Mouse (Mus musculus) limb, embryonic 12.5 days (tissue): ENCODE measurements around the gene Lysmd3. TPM values are rescaled to one million over a fixed set of nuclear protein-coding genes. Genes with fewer than 3 reads are reported as not detected.
A peak's percentile ranks its signal among the peaks of the same experiment; 100 is the strongest.

Experiments
- ATAC-seq: fragments of 200-750 bp; cut with Nextera tagmentation; 2 replicates; pipeline ENCODE4 v1.8.0; 2017; ENCODE audit warnings: low read depth, moderate TSS enrichment; ENCODE audit not compliant: insufficient number of reproducible peaks, insufficient read depth, low FRiP score, low TSS enrichment
- H3K27ac ChIP-seq: fragments of 300-500 bp; sonication (generic); 2 replicates; pipeline ENCODE4 v1.5.1; 2016; ENCODE audit warnings: mild to moderate bottlenecking, moderate library complexity
- H3K27me3 ChIP-seq: fragments of 300-500 bp; sonication (generic); 2 replicates; pipeline ENCODE4 v1.6.1; 2016; ENCODE audit warnings: mild to moderate bottlenecking, moderate library complexity
- H3K36me3 ChIP-seq: fragments of 300-500 bp; sonication (generic); 2 replicates; pipeline ENCODE4 v1.6.1; 2016; ENCODE audit warnings: mild to moderate bottlenecking, moderate library complexity
- H3K4me1 ChIP-seq: fragments of 300-500 bp; sonication (generic); replicated peaks from 2 replicates; pipeline ENCODE4 v1.6.1; 2016
- H3K4me2 ChIP-seq: fragments of 300-500 bp; sonication (generic); 2 replicates; pipeline ENCODE4 v1.6.1; 2016; ENCODE audit warnings: mild to moderate bottlenecking, moderate library complexity
- H3K4me3 ChIP-seq: fragments of 300-500 bp; sonication (generic); replicated peaks from 2 replicates; pipeline ENCODE4 v1.5.1; 2016; ENCODE audit warnings: mild to moderate bottlenecking
- H3K9ac ChIP-seq: fragments of 300-500 bp; sonication (generic); replicated peaks from 2 replicates; pipeline ENCODE4 v1.6.1; 2016; ENCODE audit warnings: mild to moderate bottlenecking, moderate library complexity
- H3K9me3 ChIP-seq: fragments of 300-500 bp; sonication (generic); 2 replicates; pipeline ENCODE4 v1.6.1; 2016; ENCODE audit warnings: mild to moderate bottlenecking, moderate library complexity
- WGBS: fragments of 180-500 bp; shearing (Covaris S2); methylation state at CpG from one replicate; pipeline ENCODE4 v1.1.7; 2016; 5-methylcytosine and 5-hydroxymethylcytosine counted together
- polyA plus RNA-seq: library from polyadenylated mRNA; unstranded; fragments of >200 nt; fragmentation: Nextera tagmentation; extraction: Ambion mirVana; gene quantifications from 2 replicates; pipeline ENCODE4 v1.2.1, GENCODE M21; 2016

Lysmd3 gene
- polyA plus RNA-seq, 1 experiment from 2014 or later, result 24.5 TPM

- peak within 1 kb of the TSS; percentile 73 for H3K4me3 ChIP-seq
- H3K9ac ChIP-seq, result peak within 1 kb of the TSS; percentile 72
- under 1% methylated on average over 61 of the region's 61 CpGs for WGBS
- no peaks in the 10 kb centered on the region for H3K27me3 ChIP-seq
- peaks cover 5% of the 10 kb centered on the region for H3K4me1 ChIP-seq
- no peaks in the 10 kb centered on the region for H3K36me3 ChIP-seq
- peak; percentile 98 for ATAC-seq
- no peaks in the 10 kb centered on the region for H3K9me3 ChIP-seq
- peak within 1 kb of the TSS; percentile 96 for H3K4me2 ChIP-seq
- peak within 1 kb of the TSS; percentile 90 for H3K27ac ChIP-seq
Observed at GRCm38 (mm10) chr13:81710775-81711545, 53.5 kb downstream of the Lysmd3 start, which contains the start of the genes Polr3g and Mblac2. TSS of gene Polr3g (minus strand) at chr13:81711013. TSS of gene Mblac2 (plus strand) at chr13:81711341.

- Histone ChIP-seq H3K9me3 (no peaks in the 10 kb centered on the region), H3K27ac (peak overlapping the region; percentile 90), H3K27me3 (no peaks in the 10 kb centered on the region), H3K4me1 (peaks cover 5% of the 10 kb centered on the region), H3K36me3 (no peaks in the 10 kb centered on the region), H3K4me3 (peak overlapping the region; percentile 73), H3K4me2 (peak overlapping the region; percentile 96), H3K9ac (peak overlapping the region; percentile 72)
- peak; percentile 52 for ATAC-seq
- WGBS, result under 1% methylated on average over 42 of the region's 42 CpGs
Observed at GRCm38 (mm10) chr13:81711546-81712371, 54.3 kb downstream of the Lysmd3 start.

- Histone ChIP-seq H3K4me3 (no peak overlapping the region), H3K4me2 (no peak overlapping the region), H3K4me1 (peaks cover 5% of the 10 kb centered on the region), H3K9ac (no peak overlapping the region), H3K9me3 (no peaks in the 10 kb centered on the region), H3K27me3 (no peaks in the 10 kb centered on the region), H3K36me3 (no peaks in the 10 kb centered on the region), H3K27ac (no peak overlapping the region)
- WGBS, result 92% methylated on average over 1 of the region's 1 CpGs
- ATAC-seq, result no peak
Observed at GRCm38 (mm10) chr13:81713896-81714295, 56.4 kb downstream of the Lysmd3 start.

Other genes with a start within 250 kb of the Lysmd3 start
- gene Adgrv1, start 24.5 kb upstream of the Lysmd3 start, polyA plus RNA-seq, result 0.97 and 1.0 TPM in 2 replicates
- 14.6 and 14.8 TPM in 2 replicates for gene Polr3g, start 53.4 kb downstream of the Lysmd3 start, polyA plus RNA-seq
- gene Mblac2, start 53.7 kb downstream of the Lysmd3 start, polyA plus RNA-seq, result 4.7 and 5.2 TPM in 2 replicates
- 225 and 269 TPM in 2 replicates for gene Cetn3, start 125.4 kb downstream of the Lysmd3 start, polyA plus RNA-seq